Mouse (Mus musculus) neural tube, embryonic 12.5 days (tissue): ENCODE data around the gene Gpld1. TPM values are rescaled to one million over a fixed set of nuclear protein-coding genes. Genes with fewer than 3 reads are reported as not detected.
"Not testable (repeated sequence)": the region's sequence is repeated elsewhere in the genome, so short reads cannot be mapped to it uniquely, and the experiment has no call there.

Experiments
- ATAC-seq: fragments of 200-750 bp; cut with Nextera tagmentation; 2 replicates; pipeline ENCODE4 v1.8.0; 2017; ENCODE audit warnings: low read depth, mild to moderate bottlenecking, moderate TSS enrichment, moderate library complexity; ENCODE audit not compliant: low FRiP score
- H3K27ac ChIP-seq: fragments of 300-500 bp; sonication (generic); 2 replicates; pipeline ENCODE4 v1.5.1; 2016
- H3K27me3 ChIP-seq: fragments of 300-500 bp; sonication (generic); replicated peaks from 2 replicates; pipeline ENCODE4 v1.6.1; 2016; ENCODE audit warnings: mild to moderate bottlenecking
- H3K36me3 ChIP-seq: fragments of 300-500 bp; sonication (generic); 2 replicates; pipeline ENCODE4 v1.6.1; 2016; ENCODE audit warnings: mild to moderate bottlenecking
- H3K4me1 ChIP-seq: fragments of 300-500 bp; sonication (generic); 2 replicates; pipeline ENCODE4 v1.6.1; 2016
- H3K4me2 ChIP-seq: fragments of 300-500 bp; sonication (generic); replicated peaks from 2 replicates; pipeline ENCODE4 v1.6.1; 2016; ENCODE audit warnings: mild to moderate bottlenecking
- H3K4me3 ChIP-seq: fragments of 300-500 bp; sonication (generic); 2 replicates; pipeline ENCODE4 v1.5.1; 2016
- H3K9ac ChIP-seq: fragments of 300-500 bp; sonication (generic); 2 replicates; pipeline ENCODE4 v1.6.1; 2016; ENCODE audit warnings: mild to moderate bottlenecking
- H3K9me3 ChIP-seq: fragments of 300-500 bp; sonication (generic); 2 replicates; pipeline ENCODE4 v1.6.1; 2016; ENCODE audit warnings: mild to moderate bottlenecking
- WGBS: fragments of 180-500 bp; shearing (Covaris S2); methylation state at CpG from one replicate; pipeline ENCODE4 v1.1.7; 2016; 5-methylcytosine and 5-hydroxymethylcytosine counted together
- polyA plus RNA-seq: library from polyadenylated mRNA; unstranded; fragments of >200 nt; fragmentation: Nextera tagmentation; extraction: Ambion mirVana; gene quantifications from 2 replicates; pipeline ENCODE4 v1.2.1, GENCODE M21; 2016

Gene Gpld1
- polyA plus RNA-seq, 1 experiment from 2014 or later: 0.76 TPM

- ATAC-seq: no peak
- H3K4me2 ChIP-seq: no peak overlapping the region
- no peaks in the 10 kb centered on the region for H3K27me3 ChIP-seq
- no peak overlapping the region for H3K9ac ChIP-seq
- H3K27ac ChIP-seq: no peak overlapping the region
- H3K4me3 ChIP-seq: no peak overlapping the region
- H3K4me1 ChIP-seq: no peaks in the 10 kb centered on the region
- H3K36me3 ChIP-seq: no peaks in the 10 kb centered on the region
- 54% methylated on average over 11 of the region's 11 CpGs for WGBS
- H3K9me3 ChIP-seq: no peaks in the 10 kb centered on the region
These were observed 12.1 kb downstream of the Gpld1 start for GRCm38 (mm10) chr13:24955091-24955490.

- Histone ChIP-seq H3K27me3 (no peaks in the 10 kb centered on the region), H3K27ac (no peak overlapping the region), H3K4me1 (no peaks in the 10 kb centered on the region), H3K4me3 (no peak overlapping the region), H3K9me3 (no peaks in the 10 kb centered on the region), H3K9ac (no peak overlapping the region), H3K4me2 (no peak overlapping the region), H3K36me3 (no peaks in the 10 kb centered on the region)
- 17% methylated on average over 10 of the region's 10 CpGs for WGBS
- ATAC-seq: no peak
These were observed 12.5 kb downstream of the Gpld1 start for GRCm38 (mm10) chr13:24955500-24955899.

- Histone ChIP-seq H3K36me3 (no peaks in the 10 kb centered on the region), H3K27me3 (no peaks in the 10 kb centered on the region), H3K4me3 (no peak overlapping the region), H3K4me2 (no peak overlapping the region), H3K9ac (no peak overlapping the region), H3K9me3 (no peaks in the 10 kb centered on the region), H3K27ac (no peak overlapping the region), H3K4me1 (no peaks in the 10 kb centered on the region)
- WGBS: 92% methylated on average over 11 of the region's 11 CpGs
- ATAC-seq: no peak
These were observed 15.7 kb downstream of the Gpld1 start for GRCm38 (mm10) chr13:24958671-24959070.

- WGBS: 79% methylated on average over 3 of the region's 3 CpGs
- Histone ChIP-seq H3K4me1 (0 out of 2 replicates have a peak, but pooled peaks cover under 1% of the 10 kb centered on the region), H3K36me3 (no peaks in the 10 kb centered on the region), H3K4me3 (no peak overlapping the region), H3K9me3 (no peaks in the 10 kb centered on the region), H3K27me3 (no peaks in the 10 kb centered on the region), H3K9ac (no peak overlapping the region), H3K4me2 (no peak overlapping the region), H3K27ac (no peak overlapping the region)
- no peak for ATAC-seq
These were observed 17.1 kb downstream of the Gpld1 start for GRCm38 (mm10) chr13:24960084-24960483.

GRCm38 (mm10) chr13:24962119-24962518 lies 19.2 kb downstream of the Gpld1 start:
- no peaks in the 10 kb centered on the region for H3K9me3 ChIP-seq
- no peak overlapping the region for H3K4me2 ChIP-seq
- no peaks in the 10 kb centered on the region for H3K27me3 ChIP-seq
- H3K27ac ChIP-seq: no peak overlapping the region
- ATAC-seq: no peak
- WGBS: 88% methylated on average over 8 of the region's 8 CpGs
- H3K4me1 ChIP-seq: 0 out of 2 replicates have a peak, but pooled peaks cover 4% of the 10 kb centered on the region
- no peak overlapping the region for H3K4me3 ChIP-seq
- no peak overlapping the region for H3K9ac ChIP-seq
- no peaks in the 10 kb centered on the region for H3K36me3 ChIP-seq

- Histone ChIP-seq H3K9me3 (no peaks in the 10 kb centered on the region), H3K36me3 (no peaks in the 10 kb centered on the region), H3K4me1 (0 out of 2 replicates have a peak, but pooled peaks cover 4% of the 10 kb centered on the region), H3K4me3 (peak overlapping the region; percentile 16), H3K4me2 (peak overlapping the region; percentile 48), H3K27ac (no peak overlapping the region), H3K9ac (no peak overlapping the region), H3K27me3 (no peaks in the 10 kb centered on the region)
- 26% methylated on average over 15 of the region's 15 CpGs for WGBS
- no peak for ATAC-seq
These were observed 22.3 kb downstream of the Gpld1 start for GRCm38 (mm10) chr13:24965130-24965845.

GRCm38 (mm10) chr13:24965846-24966201 lies 22.9 kb downstream of the Gpld1 start:
- Histone ChIP-seq H3K9me3 (no peaks in the 10 kb centered on the region), H3K4me3 (peak overlapping the region; percentile 16), H3K9ac (no peak overlapping the region), H3K4me1 (0 out of 2 replicates have a peak, but pooled peaks cover 4% of the 10 kb centered on the region), H3K27me3 (no peaks in the 10 kb centered on the region), H3K36me3 (no peaks in the 10 kb centered on the region), H3K27ac (no peak overlapping the region), H3K4me2 (peak overlapping the region; percentile 48)
- ATAC-seq: no peak
- WGBS: 42% methylated on average over 5 of the region's 5 CpGs

GRCm38 (mm10) chr13:24971776-24972175 lies 28.8 kb downstream of the Gpld1 start:
- not testable (repeated sequence) for H3K36me3 ChIP-seq, H3K9ac ChIP-seq, H3K4me3 ChIP-seq, H3K4me1 ChIP-seq, H3K4me2 ChIP-seq, ATAC-seq, H3K9me3 ChIP-seq, H3K27me3 ChIP-seq, H3K27ac ChIP-seq
- WGBS: 92% methylated on average over 3 of the region's 3 CpGs

GRCm38 (mm10) chr13:24976384-24976783 lies 33.4 kb downstream of the Gpld1 start:
- Histone ChIP-seq H3K4me2 (no peak overlapping the region), H3K36me3 (no peaks in the 10 kb centered on the region), H3K9ac (no peak overlapping the region), H3K9me3 (no peaks in the 10 kb centered on the region), H3K27me3 (no peaks in the 10 kb centered on the region), H3K4me1 (no peaks in the 10 kb centered on the region), H3K27ac (no peak overlapping the region), H3K4me3 (no peak overlapping the region)
- 64% methylated on average over 4 of the region's 4 CpGs for WGBS
- no peak for ATAC-seq

GRCm38 (mm10) chr13:24977820-24978342 lies 34.9 kb downstream of the Gpld1 start:
- Histone ChIP-seq H3K9ac (no peak overlapping the region), H3K27ac (no peak overlapping the region), H3K4me1 (no peaks in the 10 kb centered on the region), H3K36me3 (no peaks in the 10 kb centered on the region), H3K4me2 (no peak overlapping the region), H3K4me3 (no peak overlapping the region), H3K27me3 (no peaks in the 10 kb centered on the region), H3K9me3 (no peaks in the 10 kb centered on the region)
- WGBS: 88% methylated on average over 5 of the region's 5 CpGs
- no peak for ATAC-seq

GRCm38 (mm10) chr13:24981031-24981430 lies 38.1 kb downstream of the Gpld1 start:
- no peaks in the 10 kb centered on the region; the same call in 1 of the 2 replicates for H3K36me3 ChIP-seq
- H3K4me1 ChIP-seq: no peaks in the 10 kb centered on the region
- no peak overlapping the region for H3K27ac ChIP-seq
- no peak overlapping the region for H3K9ac ChIP-seq
- H3K4me3 ChIP-seq: no peak overlapping the region
- ATAC-seq: no peak
- 89% methylated on average over 6 of the region's 6 CpGs for WGBS
- H3K9me3 ChIP-seq: no peaks in the 10 kb centered on the region
- no peaks in the 10 kb centered on the region for H3K27me3 ChIP-seq
- no peak overlapping the region for H3K4me2 ChIP-seq

- Histone ChIP-seq H3K36me3 (peaks cover 8% of the 10 kb centered on the region), H3K27ac (no peak overlapping the region), H3K4me2 (no peak overlapping the region), H3K9ac (no peak overlapping the region), H3K27me3 (no peaks in the 10 kb centered on the region), H3K4me1 (no peaks in the 10 kb centered on the region), H3K9me3 (no peaks in the 10 kb centered on the region), H3K4me3 (no peak overlapping the region)
- ATAC-seq: no peak
- 63% methylated on average over 2 of the region's 2 CpGs for WGBS
These were observed 42.5 kb downstream of the Gpld1 start for GRCm38 (mm10) chr13:24985435-24985834.

- Histone ChIP-seq H3K36me3 (peaks cover 29% of the 10 kb centered on the region), H3K27me3 (no peaks in the 10 kb centered on the region), H3K9ac (no peak overlapping the region), H3K9me3 (no peaks in the 10 kb centered on the region), H3K4me2 (no peak overlapping the region), H3K27ac (no peak overlapping the region), H3K4me1 (no peaks in the 10 kb centered on the region), H3K4me3 (no peak overlapping the region)
- WGBS: 40% methylated on average over 7 of the region's 7 CpGs
- ATAC-seq: peak; percentile 69; the same call in 1 of the 2 replicates
These were observed 45.4 kb downstream of the Gpld1 start for GRCm38 (mm10) chr13:24988391-24988790.
